Mouse (Mus musculus): ENCODE results near the gene Elmo2.

GRCm38 (mm10) chr2:165332610-165333210 is 6.4 kb upstream of the Elmo2 start:
- TF ChIP-seq CTCF (IDR thresholded peaks at IDR 0.05; ENCODE audit: extremely low read depth, insufficient read depth, low read length) (no peak), POLR2A (IDR thresholded peaks at IDR 0.05; ENCODE audit: extremely low read depth, insufficient read depth, low read length) (no peak)

All from cortical plate, adult 2 months (tissue).